Mouse (Mus musculus): ENCODE measurements around the gene Ppp2r5d. TPM values are rescaled to one million over a fixed set of nuclear protein-coding genes. Genes with fewer than 3 reads are reported as not detected.

Ppp2r5d gene
- polyA plus RNA-seq (2014; fragmentation: Nextera tagmentation; extraction: Ambion mirVana) = 85.6 and 88.5 TPM in 2 replicates

- under 1% methylated on average over 48 of the region's 48 CpGs for WGBS
- DNase-seq (ENCODE audit: low spot score) (peak; percentile 94), ATAC-seq (replicated peaks; ENCODE audit: low FRiP score, low TSS enrichment, low read depth) (peak; percentile 95)
Measured at GRCm38 (mm10) chr17:46704887-46705835, at the start of gene Ppp2r5d. Gene Ppp2r5d, minus strand, starts transcription at chr17:46705111.

DNA sequence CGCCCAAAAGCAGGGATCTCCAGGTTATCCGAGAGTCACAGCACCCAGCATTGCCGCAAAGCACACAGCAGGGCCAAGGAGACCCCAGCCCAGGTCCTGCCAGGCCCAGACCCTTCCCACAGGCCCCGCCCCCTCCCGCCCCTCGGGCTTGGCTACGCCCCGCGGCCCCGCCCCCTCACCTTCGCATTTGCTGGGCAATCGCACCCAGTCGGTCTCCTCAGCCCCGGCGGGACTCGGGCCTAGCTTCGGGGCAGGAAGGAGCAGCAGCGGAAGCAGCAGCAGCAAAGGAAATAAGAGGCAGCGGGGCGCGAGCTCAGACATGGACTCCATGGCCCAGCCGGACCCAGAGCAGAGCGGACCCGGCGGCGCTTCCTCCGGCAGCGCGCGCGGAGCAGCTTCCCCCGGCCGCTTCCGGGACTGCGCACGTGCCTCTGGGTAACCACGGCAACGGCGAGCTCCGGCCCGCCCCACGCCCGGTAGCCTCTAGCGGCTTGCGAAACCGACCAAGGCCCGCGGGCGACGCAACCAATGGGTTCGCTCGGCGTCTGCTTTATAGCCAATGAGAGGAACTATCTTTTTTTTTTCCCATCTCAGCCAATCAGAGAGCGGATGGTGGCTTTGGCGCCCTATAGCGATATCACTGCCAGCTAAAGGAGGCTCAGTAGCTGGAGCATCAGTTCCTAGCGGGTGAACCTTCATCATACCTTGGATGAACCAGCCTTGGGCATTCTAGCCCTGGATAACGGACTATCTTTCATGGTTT lies 47.1 kb upstream of the Ppp2r5d start, which contains the start of gene Cnpy3:
Gene Cnpy3 (minus strand): TSS at position 421 of the 763 bp plus-strand sequence.
- Histone ChIP-seq H3K27me3 (replicated peaks; ENCODE audit: control insufficient read depth, insufficient read depth, low read length) (no peaks in the 10 kb centered on the region), H3K4me2 (ENCODE audit: low read length) (peak within 1 kb of the TSS; percentile 73), H3K27ac (ENCODE audit: low read depth) (peak within 1 kb of the TSS; percentile 90), H3K36me3 (ENCODE audit: control insufficient read depth, insufficient read depth, low read length) (peaks cover 5% of the 10 kb centered on the region; the same call in 1 of the 2 replicates), H3K9ac (ENCODE audit: low read length) (peak within 1 kb of the TSS; percentile 63), H3K4me3 (ENCODE audit: low read depth, low read length) (peak within 1 kb of the TSS; percentile 63), H3K4me1 (replicated peaks; ENCODE audit: control insufficient read depth, insufficient read depth, low read length) (peaks cover 9% of the 10 kb centered on the region), H3K9me3 (ENCODE audit: control insufficient read depth, low read length) (no peaks in the 10 kb centered on the region)
- ATAC-seq (replicated peaks; ENCODE audit: low FRiP score, low TSS enrichment, low read depth) = peak; percentile 99
- DNase-seq (ENCODE audit: low spot score) = peak; percentile 97
- WGBS = 1% methylated on average over 52 of the region's 58 CpGs

More at GRCm38 (mm10) chr17:46704887-46705835, at the start of gene Ppp2r5d:
- Histone ChIP-seq H3K4me1 (replicated peaks; ENCODE audit: control insufficient read depth, insufficient read depth, low read length) (peaks cover 20% of the 10 kb centered on the region), H3K27ac (ENCODE audit: low read depth) (peak within 1 kb of the TSS; percentile 93), H3K4me2 (ENCODE audit: low read length) (peak within 1 kb of the TSS; percentile 86), H3K9me3 (ENCODE audit: control insufficient read depth, low read length) (no peaks in the 10 kb centered on the region), H3K27me3 (replicated peaks; ENCODE audit: control insufficient read depth, insufficient read depth, low read length) (no peaks in the 10 kb centered on the region), H3K36me3 (ENCODE audit: control insufficient read depth, insufficient read depth, low read length) (0 out of 2 replicates have a peak, but pooled peaks cover 6% of the 10 kb centered on the region), H3K4me3 (ENCODE audit: low read depth, low read length) (peak within 1 kb of the TSS; percentile 84), H3K9ac (ENCODE audit: low read length) (peak within 1 kb of the TSS; percentile 81)

DNA sequence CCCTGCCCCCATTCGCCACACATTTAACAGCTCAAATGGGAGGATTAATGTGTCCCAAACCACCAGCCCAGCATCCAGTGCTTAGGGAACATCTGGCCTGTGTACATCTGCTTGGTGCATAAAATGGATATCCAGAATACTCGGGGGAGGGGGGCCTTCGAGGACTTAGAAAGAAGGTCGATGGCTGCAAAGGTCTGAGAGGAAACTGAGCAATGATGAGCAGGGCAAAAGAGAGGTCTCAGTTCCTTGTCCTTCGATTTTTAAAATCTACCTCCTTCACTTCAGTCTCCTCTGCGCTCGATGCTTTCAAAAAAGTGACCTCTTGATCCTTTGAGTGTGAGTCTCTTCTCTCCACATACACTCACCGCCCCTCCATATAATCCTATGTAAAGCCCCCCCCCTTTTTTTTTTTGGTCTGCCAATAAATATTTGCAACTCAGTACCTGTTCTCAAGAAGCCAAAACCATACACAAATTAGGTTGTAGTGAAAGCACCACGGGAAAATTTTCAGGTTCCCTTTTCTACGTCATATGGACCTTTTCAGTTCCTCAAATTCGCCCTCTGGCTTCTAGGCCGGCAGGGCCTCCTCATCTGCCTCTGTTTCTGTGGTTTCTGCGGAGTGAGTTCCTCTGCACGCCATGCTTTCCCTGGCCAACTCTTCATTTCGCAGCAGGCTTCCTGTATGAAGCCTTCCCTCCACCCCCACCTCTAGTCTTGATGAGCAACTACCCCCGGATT lies 46.3 kb upstream of the Ppp2r5d start:
- Histone ChIP-seq H3K27me3 (replicated peaks; ENCODE audit: control insufficient read depth, insufficient read depth, low read length) (no peaks in the 10 kb centered on the region), H3K4me3 (ENCODE audit: low read depth, low read length) (peak overlapping the region; percentile 63), H3K36me3 (ENCODE audit: control insufficient read depth, insufficient read depth, low read length) (peaks cover 11% of the 10 kb centered on the region; the same call in 1 of the 2 replicates), H3K9me3 (ENCODE audit: control insufficient read depth, low read length) (no peaks in the 10 kb centered on the region), H3K27ac (ENCODE audit: low read depth) (peak overlapping the region; percentile 90), H3K9ac (ENCODE audit: low read length) (peak overlapping the region; percentile 63), H3K4me1 (replicated peaks; ENCODE audit: control insufficient read depth, insufficient read depth, low read length) (peaks cover 9% of the 10 kb centered on the region), H3K4me2 (ENCODE audit: low read length) (peak overlapping the region; percentile 73)
- WGBS = 21% methylated on average over 16 of the region's 16 CpGs
- DNase-seq (ENCODE audit: low spot score) = no peak
- ATAC-seq (replicated peaks; ENCODE audit: low FRiP score, low TSS enrichment, low read depth) = peak; percentile 23

DNA sequence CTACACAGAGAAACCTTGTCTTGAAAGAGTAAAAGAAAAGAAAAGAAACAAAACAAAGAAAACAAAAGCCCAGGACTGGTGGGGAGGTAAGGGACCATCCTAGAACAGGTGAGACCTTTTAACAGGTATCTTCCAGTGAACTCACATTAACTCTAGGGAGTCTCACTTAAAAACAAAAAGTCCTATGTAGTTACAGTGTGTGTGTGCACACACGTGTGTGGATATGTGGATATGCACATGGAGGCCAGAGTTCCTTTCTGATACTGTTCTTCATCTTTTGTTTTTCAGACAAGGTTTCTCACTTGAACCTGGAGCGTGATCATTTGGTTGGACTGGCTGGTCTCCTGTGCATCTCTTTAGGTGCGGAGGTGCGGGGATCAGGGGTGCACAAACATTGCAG lies 45.7 kb upstream of the Ppp2r5d start:
- Histone ChIP-seq H3K9ac (ENCODE audit: low read length) (peak overlapping the region; percentile 63), H3K36me3 (ENCODE audit: control insufficient read depth, insufficient read depth, low read length) (peaks cover 12% of the 10 kb centered on the region; the same call in 1 of the 2 replicates), H3K4me2 (ENCODE audit: low read length) (peak overlapping the region; percentile 73), H3K4me3 (ENCODE audit: low read depth, low read length) (peak overlapping the region; percentile 63; the same call in 1 of the 2 replicates), H3K9me3 (ENCODE audit: control insufficient read depth, low read length) (no peaks in the 10 kb centered on the region), H3K27ac (ENCODE audit: low read depth) (no peak overlapping the region), H3K4me1 (replicated peaks; ENCODE audit: control insufficient read depth, insufficient read depth, low read length) (peaks cover 9% of the 10 kb centered on the region), H3K27me3 (replicated peaks; ENCODE audit: control insufficient read depth, insufficient read depth, low read length) (no peaks in the 10 kb centered on the region)
- no peak for DNase-seq (ENCODE audit: low spot score)
- 90% methylated on average over 4 of the region's 4 CpGs for WGBS
- ATAC-seq (replicated peaks; ENCODE audit: low FRiP score, low TSS enrichment, low read depth) = no peak

DNA sequence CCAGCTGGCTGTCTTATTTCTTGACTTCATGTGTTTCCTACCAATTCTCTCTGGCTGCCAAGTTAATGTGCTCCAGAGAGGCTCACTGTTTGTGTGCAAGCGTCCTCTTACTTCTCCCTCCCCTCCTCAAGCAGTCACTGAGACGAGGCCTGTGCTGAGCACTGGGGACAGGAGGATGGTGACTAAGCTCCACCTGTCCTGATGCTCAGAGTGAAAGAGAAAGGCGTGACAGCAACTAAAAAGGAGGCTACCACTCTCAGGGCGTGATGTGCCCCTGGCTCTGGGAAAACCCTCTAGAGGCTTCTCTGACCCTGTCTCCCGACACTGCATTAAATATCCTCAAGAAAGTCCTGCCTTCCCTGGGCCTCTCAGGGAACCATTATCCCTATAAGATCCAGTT lies 44.4 kb upstream of the Ppp2r5d start:
- no peak overlapping the region for H3K27ac ChIP-seq (ENCODE audit: low read depth)
- H3K4me3 ChIP-seq (ENCODE audit: low read depth, low read length) = no peak overlapping the region
- H3K4me2 ChIP-seq (ENCODE audit: low read length) = no peak overlapping the region
- DNase-seq (ENCODE audit: low spot score) = no peak
- H3K27me3 ChIP-seq (replicated peaks; ENCODE audit: control insufficient read depth, insufficient read depth, low read length) = no peaks in the 10 kb centered on the region
- H3K9me3 ChIP-seq (ENCODE audit: control insufficient read depth, low read length) = no peaks in the 10 kb centered on the region
- no peak overlapping the region for H3K9ac ChIP-seq (ENCODE audit: low read length)
- 89% methylated on average over 5 of the region's 5 CpGs for WGBS
- no peak for ATAC-seq (replicated peaks; ENCODE audit: low FRiP score, low TSS enrichment, low read depth)
- H3K36me3 ChIP-seq (ENCODE audit: control insufficient read depth, insufficient read depth, low read length) = peaks cover 18% of the 10 kb centered on the region; the same call in 1 of the 2 replicates
- peaks cover 9% of the 10 kb centered on the region for H3K4me1 ChIP-seq (replicated peaks; ENCODE audit: control insufficient read depth, insufficient read depth, low read length)

DNA sequence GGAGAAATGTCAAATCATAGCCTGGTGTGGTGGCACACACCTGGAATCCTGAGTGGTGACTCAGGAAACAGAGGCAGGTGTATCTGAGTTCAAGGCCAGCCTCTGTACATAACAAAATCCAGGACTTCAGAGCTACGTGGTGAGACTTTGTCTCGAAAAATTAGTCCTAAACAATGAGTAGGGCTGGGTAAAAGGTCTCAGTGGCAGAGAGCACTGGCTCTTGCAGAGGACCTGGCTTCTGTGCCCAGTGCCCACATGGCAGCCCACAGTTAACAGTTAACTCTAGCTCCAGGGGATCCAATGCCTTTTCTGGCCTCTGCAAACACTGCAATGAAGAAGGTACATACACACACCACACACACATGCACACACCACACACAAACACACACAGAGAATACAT lies 42.9 kb upstream of the Ppp2r5d start:
- no peak overlapping the region for H3K4me3 ChIP-seq (ENCODE audit: low read depth, low read length)
- DNase-seq (ENCODE audit: low spot score) (no peak), ATAC-seq (replicated peaks; ENCODE audit: low FRiP score, low TSS enrichment, low read depth) (no peak)
- H3K27me3 ChIP-seq (replicated peaks; ENCODE audit: control insufficient read depth, insufficient read depth, low read length) = no peaks in the 10 kb centered on the region
- H3K9me3 ChIP-seq (ENCODE audit: control insufficient read depth, low read length) = no peaks in the 10 kb centered on the region
- peaks cover 9% of the 10 kb centered on the region for H3K4me1 ChIP-seq (replicated peaks; ENCODE audit: control insufficient read depth, insufficient read depth, low read length)
- 88% methylated on average over 2 of the region's 2 CpGs for WGBS
- H3K4me2 ChIP-seq (ENCODE audit: low read length) = no peak overlapping the region
- peaks cover 26% of the 10 kb centered on the region for H3K36me3 ChIP-seq (ENCODE audit: control insufficient read depth, insufficient read depth, low read length)
- no peak overlapping the region for H3K9ac ChIP-seq (ENCODE audit: low read length)
- no peak overlapping the region for H3K27ac ChIP-seq (ENCODE audit: low read depth)

DNA sequence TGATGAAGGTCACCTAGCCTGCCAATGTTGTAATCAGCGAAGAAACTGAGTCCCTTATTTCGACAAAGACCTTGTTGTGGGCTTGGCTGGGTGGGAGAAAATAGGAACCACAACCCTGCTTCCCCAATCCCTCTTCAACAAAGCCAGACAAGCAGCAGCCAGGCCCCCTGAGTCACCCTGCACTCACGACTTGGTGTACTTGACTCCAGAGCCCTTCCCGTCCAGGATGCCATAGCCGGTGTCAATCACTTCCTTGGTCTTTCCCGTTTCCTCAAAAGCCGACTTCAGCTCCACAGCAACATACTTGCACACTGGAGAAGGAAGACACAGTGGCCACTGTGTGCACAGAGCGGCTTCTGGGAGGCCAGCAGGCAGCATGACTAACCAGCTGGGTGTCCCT lies 42.3 kb upstream of the Ppp2r5d start:
- no peak overlapping the region for H3K9ac ChIP-seq (ENCODE audit: low read length)
- no peak overlapping the region for H3K4me3 ChIP-seq (ENCODE audit: low read depth, low read length)
- H3K27me3 ChIP-seq (replicated peaks; ENCODE audit: control insufficient read depth, insufficient read depth, low read length) = no peaks in the 10 kb centered on the region
- H3K9me3 ChIP-seq (ENCODE audit: control insufficient read depth, low read length) = no peaks in the 10 kb centered on the region
- DNase-seq (ENCODE audit: low spot score) (no peak), ATAC-seq (replicated peaks; ENCODE audit: low FRiP score, low TSS enrichment, low read depth) (no peak)
- peaks cover 9% of the 10 kb centered on the region for H3K4me1 ChIP-seq (replicated peaks; ENCODE audit: control insufficient read depth, insufficient read depth, low read length)
- H3K27ac ChIP-seq (ENCODE audit: low read depth) = no peak overlapping the region
- 85% methylated on average over 8 of the region's 8 CpGs for WGBS
- no peak overlapping the region for H3K4me2 ChIP-seq (ENCODE audit: low read length)
- peaks cover 30% of the 10 kb centered on the region for H3K36me3 ChIP-seq (ENCODE audit: control insufficient read depth, insufficient read depth, low read length)

- no peaks in the 10 kb centered on the region for H3K27me3 ChIP-seq (replicated peaks; ENCODE audit: control insufficient read depth, insufficient read depth, low read length)
- no peaks in the 10 kb centered on the region for H3K9me3 ChIP-seq (ENCODE audit: control insufficient read depth, low read length)
- no peak overlapping the region for H3K4me2 ChIP-seq (ENCODE audit: low read length)
- 90% methylated on average over 2 of the region's 2 CpGs for WGBS
- no peak overlapping the region for H3K4me3 ChIP-seq (ENCODE audit: low read depth, low read length)
- ATAC-seq (replicated peaks; ENCODE audit: low FRiP score, low TSS enrichment, low read depth) (no peak), DNase-seq (ENCODE audit: low spot score) (no peak)
- peaks cover 30% of the 10 kb centered on the region for H3K36me3 ChIP-seq (ENCODE audit: control insufficient read depth, insufficient read depth, low read length)
- no peak overlapping the region for H3K27ac ChIP-seq (ENCODE audit: low read depth)
- 0 out of 2 replicates have a peak, but pooled peaks cover under 1% of the 10 kb centered on the region for H3K4me1 ChIP-seq (replicated peaks; ENCODE audit: control insufficient read depth, insufficient read depth, low read length)
- H3K9ac ChIP-seq (ENCODE audit: low read length) = no peak overlapping the region
Measured at GRCm38 (mm10) chr17:46745506-46745905, 40.6 kb upstream of the Ppp2r5d start.

Measured in intestine, embryonic 14.5 days (tissue).